Mouse (Mus musculus) kidney, adult 9 months (tissue): ENCODE measurements around the gene Tmem254b.
"Not testable (repeated sequence)": the region's sequence is repeated elsewhere in the genome, so short reads cannot be mapped to it uniquely, and the experiment has no call there.

Source experiments
- DNase-seq: peaks from one replicate; pipeline ENCODE4 v3.0.0; 2022

Gene Tmem254b

DNA sequence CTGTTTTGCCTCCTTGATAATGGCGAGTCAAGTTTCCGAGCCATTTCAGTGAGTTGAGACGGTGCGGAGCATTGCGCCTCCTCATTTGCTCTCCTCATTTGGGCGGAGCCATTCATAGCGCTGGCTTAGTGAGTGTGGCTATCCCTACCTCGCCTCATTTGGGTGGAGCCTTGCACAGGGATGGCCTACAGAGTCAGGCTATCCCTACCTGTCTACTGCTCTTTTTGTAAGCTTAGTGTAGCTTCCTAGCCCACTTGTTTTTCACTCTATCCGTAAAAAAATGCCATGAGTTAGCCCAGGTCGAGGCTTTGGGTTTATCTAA lies at the start of gene Tmem254b:
TSS of gene Tmem254b (minus strand) at position 116 of the 322 bp plus-strand sequence.
- not testable (repeated sequence) for DNase-seq

DNA sequence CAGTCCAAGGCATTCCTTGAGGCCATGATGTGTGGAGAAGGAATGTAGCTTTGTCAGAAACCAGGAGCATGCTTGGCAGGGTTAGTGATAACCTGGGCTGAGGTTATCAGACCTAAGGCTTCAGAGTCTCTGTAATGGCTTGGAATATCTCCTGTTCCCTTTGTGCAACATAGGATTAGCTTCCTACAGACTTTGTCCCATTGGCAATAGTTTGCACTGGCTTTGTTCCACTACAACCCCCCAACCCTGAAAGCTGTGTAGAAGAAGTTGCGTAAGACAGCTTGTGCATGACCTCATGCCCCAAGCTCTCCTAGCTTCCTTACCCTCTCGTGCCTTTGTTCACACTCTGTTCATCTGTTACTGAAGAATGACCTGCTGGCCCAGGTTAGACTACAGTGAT lies 30.3 kb upstream of the Tmem254b start:
- DNase-seq, result not testable (repeated sequence)

DNA sequence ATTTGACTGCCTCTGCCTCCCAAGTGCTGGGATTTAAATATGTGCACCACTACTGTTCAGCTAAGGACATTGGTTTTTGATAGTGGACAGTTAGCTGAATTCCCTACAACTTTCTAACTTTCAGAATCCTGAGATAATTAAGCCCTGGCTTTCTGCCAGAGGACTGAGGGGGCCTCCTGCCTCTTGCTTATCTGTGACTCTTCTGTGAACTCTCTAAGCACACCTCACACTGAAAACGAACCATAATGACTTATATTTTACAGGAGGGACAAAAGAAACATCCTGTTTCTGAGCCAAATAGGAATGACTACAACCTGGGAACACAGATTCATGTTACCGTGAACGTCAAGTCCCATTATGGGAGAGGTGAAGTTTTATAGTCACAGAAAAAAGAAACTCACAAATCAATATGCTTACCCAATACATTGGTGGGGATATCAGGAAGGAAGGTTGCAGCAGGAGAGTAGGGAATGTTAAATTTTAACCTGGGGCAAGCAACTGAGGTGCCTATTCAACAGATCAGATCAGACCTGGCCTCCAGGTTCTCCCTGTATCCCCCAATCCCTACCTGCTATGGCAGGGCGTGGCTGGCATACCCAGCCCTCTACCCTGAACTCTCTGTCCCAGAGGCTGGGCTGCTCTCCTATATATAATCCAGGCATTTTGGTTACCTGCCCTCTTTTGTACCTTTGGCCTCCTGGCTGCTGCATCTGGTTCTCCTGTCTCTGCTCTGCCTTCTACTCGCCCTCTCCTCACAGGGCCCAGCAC lies 9.6 kb upstream of the Tmem254b start:
- not testable (repeated sequence) for DNase-seq

DNA sequence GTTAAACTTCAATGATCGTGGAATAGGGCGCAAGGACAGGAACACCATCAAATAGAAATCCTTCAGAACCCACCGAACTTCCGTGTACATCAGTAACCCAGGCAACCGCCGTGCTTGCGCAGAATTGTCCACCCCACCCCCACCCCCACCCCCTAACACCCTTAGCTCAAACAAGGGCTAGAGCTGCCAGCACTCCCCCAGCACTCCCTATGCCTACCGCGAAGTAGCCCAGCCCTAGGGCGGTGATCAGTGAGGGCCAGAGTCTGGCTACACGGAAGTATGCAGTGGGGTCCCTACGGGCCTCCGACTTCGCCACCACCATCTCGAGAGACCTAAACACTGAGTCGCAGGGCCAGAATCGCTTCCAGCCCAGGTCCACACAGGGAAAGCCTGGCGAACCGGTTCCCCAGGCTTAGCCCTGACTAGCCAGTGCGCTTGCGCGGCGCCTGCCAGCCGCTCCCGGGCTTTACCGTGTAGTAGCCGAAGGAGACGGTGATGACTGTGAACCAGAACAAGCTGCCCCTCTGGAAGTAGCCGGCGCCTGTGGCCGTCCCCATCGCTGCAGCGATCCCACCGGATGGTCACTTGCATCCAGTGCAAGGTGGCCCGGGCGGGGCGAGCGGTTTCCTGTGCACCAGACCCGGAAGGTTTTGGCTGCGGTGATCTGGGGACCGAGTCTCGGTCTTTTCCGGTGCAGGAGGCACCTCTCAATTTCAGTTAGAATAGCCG lies 480 bp downstream of the Tmem254b start:
- not testable (repeated sequence) for DNase-seq

DNA sequence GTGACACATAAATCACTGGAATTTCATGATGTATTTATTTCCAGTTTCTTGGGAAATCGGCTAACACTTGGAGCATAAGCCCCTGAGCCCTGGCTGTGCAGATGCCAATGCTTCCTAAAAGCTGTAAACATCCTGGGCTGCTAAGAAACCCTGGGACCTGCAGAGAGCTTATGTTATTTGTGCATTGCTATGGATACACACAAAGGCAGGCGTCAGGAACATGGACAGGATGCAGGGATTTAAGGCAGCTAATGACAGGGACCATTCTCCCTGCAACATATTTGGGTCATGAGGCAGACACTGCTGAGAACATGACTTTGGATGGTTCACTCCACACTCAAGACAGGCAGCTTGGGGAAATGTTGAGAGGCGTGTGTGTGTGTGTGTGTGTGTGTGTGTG lies 9.0 kb downstream of the Tmem254b start:
- DNase-seq, result not testable (repeated sequence)

DNA sequence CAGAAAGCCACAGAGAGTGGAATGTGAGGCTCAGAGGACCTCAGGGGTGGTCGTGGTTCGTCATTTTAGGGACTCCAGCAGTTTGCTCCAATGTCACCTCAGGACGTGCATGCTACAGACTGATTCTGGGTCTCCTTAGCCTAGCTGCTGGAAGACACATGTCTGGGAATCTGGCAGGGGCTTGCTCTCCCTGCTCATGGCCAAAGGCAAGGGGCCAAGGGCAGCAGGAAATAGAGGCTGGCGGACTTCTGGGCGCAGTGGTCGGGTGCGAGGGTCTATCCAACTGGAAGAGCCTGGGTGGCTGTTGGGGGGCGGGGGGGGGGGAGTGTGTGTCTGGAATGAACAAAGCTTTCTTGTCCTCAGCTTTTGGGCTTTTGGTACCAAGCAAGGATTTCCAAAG lies 18.5 kb downstream of the Tmem254b start:
- DNase-seq, result not testable (repeated sequence)

DNA sequence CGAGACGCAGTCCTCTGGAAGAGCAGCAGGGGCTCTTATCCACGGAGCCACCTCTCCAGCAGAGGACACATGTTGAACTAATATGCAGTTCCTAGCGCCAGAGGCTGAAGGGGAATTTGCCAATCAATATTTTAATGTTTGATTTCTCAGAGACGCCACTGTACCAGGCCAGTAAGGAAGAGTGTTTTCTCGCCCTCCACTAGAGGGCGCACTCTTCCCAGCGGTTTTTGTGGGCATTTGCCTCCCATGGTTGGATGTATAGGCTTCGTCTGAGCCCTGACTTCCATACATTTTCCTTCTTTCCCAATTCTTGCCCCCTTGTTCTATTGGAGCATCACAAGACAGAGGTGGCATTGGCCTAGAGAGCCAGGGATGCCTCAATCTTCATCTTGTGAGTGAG lies 20.2 kb downstream of the Tmem254b start:
- DNase-seq, result not testable (repeated sequence)

DNA sequence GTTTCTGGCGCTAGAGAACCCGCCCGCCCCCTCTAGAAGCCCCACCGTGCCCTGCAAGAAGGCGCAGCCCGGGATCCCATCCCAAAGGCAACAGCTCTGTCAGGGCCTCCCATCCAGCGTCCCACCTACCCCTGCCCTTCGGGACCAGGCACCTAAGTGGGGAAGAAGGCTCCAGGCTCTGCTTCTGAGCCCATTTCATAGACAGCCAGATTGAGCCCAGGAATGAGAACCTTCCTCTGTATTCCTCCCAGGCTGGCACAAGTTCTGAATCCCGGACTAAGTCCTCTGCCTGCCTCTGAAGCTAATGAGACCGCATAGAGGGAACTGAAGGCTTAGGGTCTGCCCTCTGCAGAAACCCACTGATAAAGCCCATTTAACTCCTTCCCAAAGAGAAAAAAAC lies 24.5 kb downstream of the Tmem254b start, which contains the start of gene Plac9b:
TSS of gene Plac9b (minus strand) at position 101 of the 400 bp plus-strand sequence.
- not testable (repeated sequence) for DNase-seq

DNA sequence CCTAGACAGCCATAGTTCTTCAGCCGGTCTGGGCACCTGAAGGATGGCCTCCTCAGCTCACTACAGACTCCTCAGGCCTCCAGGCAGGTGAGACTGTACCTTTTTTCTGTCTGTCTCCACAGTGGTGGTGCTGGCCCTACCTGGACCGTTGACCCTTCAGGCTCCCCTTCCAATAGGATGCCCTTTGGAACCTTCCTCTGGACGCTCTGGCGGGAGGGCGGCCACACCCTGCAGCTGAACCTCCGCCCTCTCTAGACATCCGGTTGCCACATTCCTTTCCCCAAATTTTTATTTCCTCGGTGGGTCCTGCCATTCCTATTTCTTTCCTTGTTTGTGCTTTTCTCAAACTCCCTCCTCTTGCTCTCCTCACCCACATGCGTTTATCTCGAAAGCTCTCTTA lies 25.2 kb downstream of the Tmem254b start:
- DNase-seq, result not testable (repeated sequence)

DNA sequence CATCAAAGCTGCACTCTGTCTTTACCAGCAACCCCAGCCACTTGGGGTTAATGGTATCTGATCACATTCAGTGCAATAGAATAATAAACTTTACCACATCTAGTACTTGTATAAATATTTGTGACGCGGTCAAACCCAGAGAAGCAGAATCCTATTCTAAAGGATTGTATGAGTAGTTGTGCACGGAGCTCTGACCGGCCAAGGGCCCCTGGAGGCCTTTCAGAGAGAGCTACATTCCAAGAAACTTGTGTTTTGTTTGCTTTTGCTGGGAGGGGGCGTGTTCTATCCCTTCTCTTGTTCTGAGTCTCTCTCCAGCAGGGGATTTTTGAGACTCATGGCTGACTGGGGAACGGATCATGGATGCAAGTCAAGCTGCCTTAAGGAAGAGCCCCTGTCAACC lies 31.8 kb downstream of the Tmem254b start:
- not testable (repeated sequence) for DNase-seq

DNA sequence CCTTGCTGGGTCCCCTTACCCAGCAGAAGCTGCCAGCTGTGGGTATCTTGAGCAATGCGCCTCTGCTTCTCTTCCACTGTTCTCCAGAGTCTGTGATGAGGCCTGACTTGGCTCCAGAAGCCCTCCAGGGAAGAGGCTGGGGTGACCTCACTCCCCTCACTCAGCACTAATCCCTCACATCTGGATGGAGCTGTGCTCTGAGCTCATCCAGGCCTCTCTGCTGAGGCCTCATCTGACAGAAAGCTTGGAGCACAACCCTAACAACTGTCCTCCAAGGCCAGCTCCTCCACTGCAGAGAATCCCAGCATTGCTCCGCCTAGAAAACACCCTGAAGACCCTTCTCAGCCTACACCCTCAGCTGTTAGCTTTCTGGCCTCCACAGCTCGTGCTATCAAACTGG lies 32.9 kb downstream of the Tmem254b start:
- DNase-seq, result not testable (repeated sequence)

DNA sequence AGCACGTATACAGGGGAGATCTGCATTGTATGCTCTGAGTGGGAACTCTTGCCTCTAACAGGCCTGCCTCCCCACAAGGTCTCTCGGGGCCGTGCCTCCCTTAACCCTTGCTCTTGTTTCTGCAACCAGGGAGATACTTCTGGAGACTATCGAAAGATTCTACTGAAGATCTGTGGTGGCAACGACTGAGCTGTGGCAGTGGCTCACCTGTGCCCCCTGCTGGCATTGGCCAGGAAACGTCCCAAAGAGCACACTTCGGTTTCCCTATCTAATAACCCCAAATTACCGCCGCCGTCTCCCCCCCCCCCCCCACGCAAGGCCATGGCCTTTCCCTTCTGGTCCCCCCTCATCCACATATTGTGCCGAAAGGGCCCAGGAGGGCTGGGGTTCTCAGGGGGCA lies 41.6 kb downstream of the Tmem254b start:
- DNase-seq, result not testable (repeated sequence)

DNA sequence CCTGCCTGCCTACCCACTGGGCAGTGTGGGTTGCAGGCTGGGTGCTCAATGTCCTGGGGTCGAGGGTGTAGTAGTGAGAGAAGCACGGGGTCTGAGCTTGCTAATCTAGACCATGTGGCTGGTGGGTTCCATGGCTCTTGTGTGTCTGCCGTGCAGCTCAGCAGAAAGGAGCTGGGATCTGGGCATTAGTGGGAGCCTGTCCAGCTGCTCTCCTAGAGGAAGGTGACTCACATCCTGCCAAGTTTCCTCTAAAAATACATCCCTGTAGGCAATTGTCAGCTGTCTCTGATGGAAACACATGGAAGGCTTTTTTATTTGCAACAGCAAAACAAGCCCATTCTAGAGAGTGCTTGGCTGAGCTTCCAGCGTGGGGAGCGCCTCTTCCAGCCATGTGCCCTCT lies 44.4 kb downstream of the Tmem254b start:
- DNase-seq, result not testable (repeated sequence)

DNA sequence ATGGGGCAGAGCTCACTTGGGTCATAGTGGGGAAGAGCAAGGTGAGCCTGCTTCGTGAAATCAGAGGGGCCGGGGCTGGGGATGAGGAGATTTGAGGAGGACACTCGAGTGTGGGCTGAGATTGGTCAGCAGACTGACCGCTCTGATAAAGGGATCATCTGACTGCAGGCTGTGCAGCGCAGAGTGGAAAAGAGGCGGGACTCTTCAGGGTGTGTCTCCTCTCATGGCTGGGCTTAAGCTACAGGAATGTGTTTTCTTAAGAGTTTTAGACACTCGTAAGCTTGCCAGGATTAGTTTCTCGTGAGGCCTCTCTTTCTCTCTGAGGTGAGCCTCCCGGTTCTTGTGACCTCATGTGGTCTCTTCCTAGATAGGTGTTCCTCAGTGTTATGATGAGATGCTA lies 45.7 kb downstream of the Tmem254b start:
- DNase-seq, result not testable (repeated sequence)

DNA sequence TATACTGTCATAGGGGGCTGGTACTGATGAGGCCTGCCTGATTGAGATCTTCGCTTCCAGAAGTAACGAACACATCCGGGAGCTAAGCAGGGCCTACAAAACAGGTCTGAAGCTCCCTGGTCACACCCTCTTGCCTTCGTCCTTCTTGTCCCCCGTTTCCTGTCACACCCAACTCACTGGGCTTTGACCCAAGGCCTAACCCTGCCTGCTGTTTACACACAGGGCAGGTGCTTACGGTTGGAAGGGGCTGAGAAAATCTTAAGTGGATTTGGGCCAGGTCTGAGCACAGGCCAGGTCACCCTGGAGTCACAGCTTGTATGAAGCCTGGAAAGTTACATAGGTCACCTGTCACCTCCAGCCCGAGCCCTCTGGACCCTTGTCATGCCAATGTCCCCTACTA lies 50.8 kb downstream of the Tmem254b start:
- DNase-seq, result not testable (repeated sequence)
